Mouse (Mus musculus) spleen, adult 2 months (tissue): ENCODE data around the gene Cttnbp2. TPM values are rescaled to one million over a fixed set of nuclear protein-coding genes. Genes with fewer than 3 reads are reported as not detected.

Source experiments
- DNase-seq, 2 experiments: peaks; one replicate each; pipeline versions ENCODE4 v3.0.0 to v3.0.0-alpha.2; 2012 to 2021; ENCODE audit warnings: low spot score in 2 of 2, low read depth in 1 of 2
- H3K27ac ChIP-seq: fragments of 200-500 bp; 2 replicates; pipeline ENCODE4 v1.5.1; 2012; ENCODE audit warnings: low read length, inconsistent platforms; ENCODE audit not compliant: insufficient read depth
- H3K27me3 ChIP-seq: fragments of 200-500 bp; 2 replicates; pipeline ENCODE4 v1.6.1; 2012; ENCODE audit warnings: mild to moderate bottlenecking, moderate library complexity, low read length, inconsistent platforms; ENCODE audit not compliant: control insufficient read depth, insufficient read depth
- H3K36me3 ChIP-seq: fragments of 200-500 bp; 2 replicates; pipeline ENCODE4 v1.6.1; 2012; ENCODE audit warnings: mild to moderate bottlenecking, low read length, inconsistent platforms; ENCODE audit not compliant: control insufficient read depth, insufficient read depth
- H3K4me1 ChIP-seq: fragments of 200-500 bp; 2 replicates; pipeline ENCODE4 v1.6.1; 2011; ENCODE audit warnings: inconsistent platforms; ENCODE audit not compliant: control insufficient read depth, insufficient read depth, insufficient read length
- H3K4me3 ChIP-seq: fragments of 200-500 bp; 2 replicates; pipeline ENCODE4 v1.5.1; 2011; ENCODE audit warnings: mild to moderate bottlenecking, inconsistent platforms; ENCODE audit not compliant: insufficient read depth, insufficient read length; ENCODE audit errors: extremely low read depth
- CTCF ChIP-seq: fragments of 200-500 bp; IDR thresholded peaks from 2 replicates; pipeline ENCODE4 v1.5.1; 2011; ENCODE audit warnings: mild to moderate bottlenecking, inconsistent platforms; ENCODE audit not compliant: insufficient read depth, insufficient read length, insufficient replicate concordance; ENCODE audit errors: extremely low read depth
- POLR2A ChIP-seq: fragments of 200-500 bp; IDR thresholded peaks from 2 replicates; pipeline ENCODE4 v1.6.1; 2011; ENCODE audit warnings: low read depth, low read length, inconsistent platforms
- WGBS: fragments of 180-500 bp; shearing (Covaris S2); methylation state at CpG from one replicate; pipeline ENCODE4 v1.1.7; 2018; 5-methylcytosine and 5-hydroxymethylcytosine counted together
- polyA plus RNA-seq: library from polyadenylated mRNA; depleted of rRNA; stranded (reverse); fragments of >200 nt; gene quantifications from 2 replicates; pipeline ENCODE4 v1.2.3, GENCODE M21; 2012

Cttnbp2 gene
- polyA plus RNA-seq, 1 experiment, result 0.70 TPM

GRCm38 (mm10) chr6:18484061-18484460, 30.6 kb downstream of the Cttnbp2 start:
- DNase-seq, result no peak
- Histone ChIP-seq H3K36me3 (no peaks in the 10 kb centered on the region), H3K27ac (no peak overlapping the region), H3K4me1 (no peaks in the 10 kb centered on the region), H3K27me3 (no peaks in the 10 kb centered on the region), H3K4me3 (no peak overlapping the region)
- TF ChIP-seq POLR2A, result no peak
- no peak for TF ChIP-seq CTCF
- WGBS, result 50% methylated on average over 5 of the region's 5 CpGs

- DNase-seq, result no peak
- no peaks in the 10 kb centered on the region for H3K27me3 ChIP-seq
- TF ChIP-seq POLR2A (no peak), CTCF (no peak)
These were observed 32.1 kb downstream of the Cttnbp2 start for GRCm38 (mm10) chr6:18482546-18482945.

GRCm38 (mm10) chr6:18481781-18482180, 32.9 kb downstream of the Cttnbp2 start:
- no peaks in the 10 kb centered on the region for H3K4me1 ChIP-seq
- WGBS, result 83% methylated on average over 3 of the region's 3 CpGs
- H3K36me3 ChIP-seq, result no peaks in the 10 kb centered on the region
- no peak for DNase-seq
- TF ChIP-seq POLR2A, result no peak
- TF ChIP-seq CTCF, result no peak
- no peak overlapping the region for H3K4me3 ChIP-seq
- H3K27ac ChIP-seq, result no peak overlapping the region
- H3K27me3 ChIP-seq, result no peaks in the 10 kb centered on the region

More at GRCm38 (mm10) chr6:18482546-18482945, 32.1 kb downstream of the Cttnbp2 start:
- Histone ChIP-seq H3K27ac (no peak overlapping the region), H3K36me3 (no peaks in the 10 kb centered on the region), H3K4me1 (no peaks in the 10 kb centered on the region), H3K4me3 (no peak overlapping the region)

- WGBS, result 86% methylated on average over 1 of the region's 1 CpGs
These were observed 37.2 kb downstream of the Cttnbp2 start for GRCm38 (mm10) chr6:18477313-18477930.

GRCm38 (mm10) chr6:18474983-18475382, 39.7 kb downstream of the Cttnbp2 start:
- DNase-seq, result no peak
- TF ChIP-seq POLR2A, result no peak
- no peak for TF ChIP-seq CTCF
- Histone ChIP-seq H3K4me3 (no peak overlapping the region), H3K27ac (no peak overlapping the region), H3K4me1 (no peaks in the 10 kb centered on the region), H3K27me3 (no peaks in the 10 kb centered on the region), H3K36me3 (no peaks in the 10 kb centered on the region)
- 69% methylated on average over 2 of the region's 2 CpGs for WGBS

More at GRCm38 (mm10) chr6:18477313-18477930, 37.2 kb downstream of the Cttnbp2 start:
- Histone ChIP-seq H3K27ac (no peak overlapping the region), H3K36me3 (no peaks in the 10 kb centered on the region), H3K4me1 (no peaks in the 10 kb centered on the region), H3K4me3 (no peak overlapping the region), H3K27me3 (no peaks in the 10 kb centered on the region)
- DNase-seq, result no peak
- TF ChIP-seq CTCF, result no peak

GRCm38 (mm10) chr6:18474541-18474940, 40.1 kb downstream of the Cttnbp2 start:
- H3K27me3 ChIP-seq, result no peaks in the 10 kb centered on the region
- TF ChIP-seq POLR2A (no peak), CTCF (no peak)
- 61% methylated on average over 1 of the region's 1 CpGs for WGBS
- H3K4me3 ChIP-seq, result no peak overlapping the region
- H3K27ac ChIP-seq, result no peak overlapping the region
- no peak for DNase-seq
- no peaks in the 10 kb centered on the region for H3K4me1 ChIP-seq
- no peaks in the 10 kb centered on the region for H3K36me3 ChIP-seq

GRCm38 (mm10) chr6:18469206-18469605, 45.4 kb downstream of the Cttnbp2 start:
- Histone ChIP-seq H3K27ac (no peak overlapping the region), H3K4me1 (no peaks in the 10 kb centered on the region), H3K36me3 (no peaks in the 10 kb centered on the region), H3K4me3 (no peak overlapping the region), H3K27me3 (no peaks in the 10 kb centered on the region)
- TF ChIP-seq POLR2A (no peak), CTCF (no peak)
- DNase-seq, result no peak
- 33% methylated on average over 2 of the region's 2 CpGs for WGBS
